Mouse (Mus musculus): ENCODE data around the gene Syn3. TPM values are rescaled to one million over a fixed set of nuclear protein-coding genes. Genes with fewer than 3 reads are reported as not detected.
"Not testable (repeated sequence)": the region's sequence is repeated elsewhere in the genome, so short reads cannot be mapped to it uniquely, and the experiment has no call there.

The Syn3 gene
- polyA plus RNA-seq, 1 experiment from 2014 or later, result 2.1 TPM

DNA sequence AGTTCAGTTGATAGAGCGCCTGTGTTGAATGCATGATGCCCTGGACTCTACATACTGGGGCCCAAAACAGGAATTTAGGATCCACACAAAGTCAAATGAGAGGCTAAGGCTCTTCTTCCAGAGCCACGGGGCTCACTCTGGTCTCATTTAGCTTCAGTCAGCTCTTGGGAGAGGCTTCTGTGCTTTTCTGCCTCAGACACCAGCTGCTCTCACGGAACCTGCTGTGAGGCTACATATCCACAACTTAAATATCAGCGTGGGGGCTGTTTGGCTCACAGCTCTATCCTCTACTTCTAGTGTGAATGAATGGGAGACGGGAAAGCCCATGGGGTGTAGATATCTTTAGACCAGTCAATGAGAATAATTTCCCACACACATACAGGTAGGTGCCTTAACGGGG is 109.9 kb downstream of the Syn3 start:
- DNase-seq (ENCODE audit: low read depth, low spot score) (no peak), ATAC-seq (no peak)
- in situ Hi-C loops (cut with MboI; ENCODE audit: low pct_unique_long_range_greater_than_20kb), result no loop called here
- H3K27me3 ChIP-seq, result no peaks in the 10 kb centered on the region
- TF ChIP-seq CTCF (IDR thresholded peaks at IDR 0.05), result no peak
- ChIA-PET CTCF (no interaction called here), POLR2A (no interaction called here)

DNA sequence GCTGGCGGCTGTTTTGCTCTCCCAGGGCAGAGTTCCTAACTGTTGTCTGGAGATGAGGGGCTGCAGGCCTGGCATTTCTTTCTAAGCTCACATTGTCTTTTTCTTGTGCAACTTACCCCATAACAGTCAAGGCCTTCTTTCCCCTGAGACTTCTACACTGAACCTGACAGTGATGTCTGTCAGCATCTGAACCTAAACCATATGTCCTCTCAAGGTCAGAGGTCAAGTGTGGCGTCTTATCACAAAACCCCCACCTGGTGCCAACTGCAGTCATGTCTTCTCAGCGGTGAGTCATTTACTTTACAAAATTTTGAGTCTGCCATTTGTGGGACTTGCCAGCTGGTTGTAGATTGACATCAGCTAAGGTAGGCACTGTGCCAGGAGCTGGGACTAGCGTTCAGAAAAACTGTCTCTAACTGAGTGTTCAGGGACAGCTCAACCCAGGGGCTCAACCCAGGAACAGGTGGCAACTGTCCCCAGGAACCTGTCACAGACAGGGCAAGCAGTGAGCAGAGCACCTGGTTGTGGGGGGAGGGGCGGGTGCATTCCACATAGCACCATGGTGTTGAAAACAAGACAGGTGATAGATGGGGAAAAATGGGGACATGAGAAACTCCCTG is 110.8 kb downstream of the Syn3 start:
- DNase-seq (ENCODE audit: low read depth, low spot score) (peak; percentile 6), ATAC-seq (no peak)
- POLR2A ChIA-PET, result no interaction called here
- TF ChIP-seq CTCF (IDR thresholded peaks at IDR 0.05), result no peak
- in situ Hi-C loops (cut with MboI; ENCODE audit: low pct_unique_long_range_greater_than_20kb), result no loop called here
- CTCF ChIA-PET, result interaction anchor here (1.0 kb wide), 1 partner anchor 18 kb away, joined by 3 read pairs; no protein-coding TSS in a partner anchor
- H3K27me3 ChIP-seq, result no peaks in the 10 kb centered on the region

DNA sequence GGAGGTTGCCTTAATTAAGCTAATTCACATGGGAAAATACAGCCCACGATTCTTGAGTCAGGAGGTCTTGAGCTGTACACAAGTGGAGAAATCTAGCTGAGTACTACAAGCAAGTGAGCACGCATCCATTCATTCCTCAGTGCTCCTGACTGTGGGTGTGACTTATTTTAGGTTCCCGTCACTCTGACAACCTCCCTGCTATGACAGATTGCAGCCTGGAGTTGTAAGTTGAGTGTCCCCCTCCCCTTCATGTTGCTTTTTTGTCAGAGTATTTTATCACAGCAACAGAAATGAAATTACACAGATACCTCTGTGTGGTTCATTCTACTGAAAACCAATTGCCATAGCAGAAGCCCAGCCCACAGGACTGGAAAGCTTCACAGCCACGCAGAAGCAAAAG is 112.5 kb downstream of the Syn3 start:
- no peaks in the 10 kb centered on the region for H3K27me3 ChIP-seq
- ChIA-PET CTCF (interaction anchor here (1.1 kb wide), 1 partner anchor 21 kb away, joined by 4 read pairs; no protein-coding TSS in a partner anchor), POLR2A (no interaction called here)
- ATAC-seq (no peak), DNase-seq (ENCODE audit: low read depth, low spot score) (no peak)
- in situ Hi-C loops (cut with MboI; ENCODE audit: low pct_unique_long_range_greater_than_20kb), result no loop called here
- TF ChIP-seq CTCF (IDR thresholded peaks at IDR 0.05), result no peak

DNA sequence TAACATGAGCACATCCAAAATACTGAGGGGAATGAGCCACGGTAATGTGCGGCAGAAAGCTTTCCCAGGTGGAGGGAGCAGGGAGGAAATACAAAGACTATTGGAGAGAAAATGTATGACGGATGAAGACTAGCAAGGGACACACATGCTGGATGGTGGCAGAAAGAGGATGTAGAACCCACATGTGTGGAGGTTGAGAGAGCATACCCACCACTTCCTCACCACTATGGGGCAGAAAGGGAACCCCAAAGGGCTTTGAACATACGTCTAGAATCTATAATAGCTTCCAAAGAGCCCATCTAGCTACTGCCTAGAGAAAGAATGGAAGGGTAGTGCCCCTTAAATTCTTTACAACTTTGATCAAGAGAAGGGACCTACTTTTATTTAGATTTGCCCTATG is 113.0 kb downstream of the Syn3 start:
- in situ Hi-C loops (cut with MboI; ENCODE audit: low pct_unique_long_range_greater_than_20kb), result no loop called here

DNA sequence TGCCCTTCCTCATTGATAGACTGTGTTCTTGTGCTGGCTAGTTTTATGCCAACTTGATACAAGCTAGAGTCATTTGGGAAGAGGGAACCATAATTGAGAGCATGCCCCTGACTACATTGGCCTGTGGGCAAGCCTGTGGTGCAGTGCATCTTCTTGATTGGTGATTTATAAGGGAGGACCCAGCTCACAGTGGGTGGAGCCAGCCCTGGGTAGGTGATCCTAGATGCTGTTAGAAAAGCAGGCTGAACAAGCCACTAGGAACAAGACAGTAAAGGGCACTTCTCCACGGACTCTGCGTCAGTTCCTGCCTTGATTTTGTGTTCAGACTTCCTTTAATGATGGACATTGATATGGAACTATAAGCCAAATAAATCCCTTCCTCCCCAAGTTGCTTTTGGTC is 114.0 kb downstream of the Syn3 start:
- ATAC-seq (no peak), DNase-seq (ENCODE audit: low read depth, low spot score) (no peak)
- ChIA-PET POLR2A (interaction anchor here (0.6 kb wide), 1 partner anchor 82 kb away, joined by 3 read pairs; no protein-coding TSS in a partner anchor), CTCF (no interaction called here)
- TF ChIP-seq CTCF (IDR thresholded peaks at IDR 0.05), result no peak
- in situ Hi-C loops (cut with MboI; ENCODE audit: low pct_unique_long_range_greater_than_20kb), result no loop called here
- H3K27me3 ChIP-seq, result no peaks in the 10 kb centered on the region

More for the DNA sequence above, 113.0 kb downstream of the Syn3 start:
- ChIA-PET CTCF (interaction anchor here (1.1 kb wide), 1 partner anchor 20 kb away, joined by 4 read pairs; no protein-coding TSS in a partner anchor), POLR2A (interaction anchor here (0.9 kb wide), 1 partner anchor 9 kb away, joined by 3 read pairs; no protein-coding TSS in a partner anchor)
- no peaks in the 10 kb centered on the region for H3K27me3 ChIP-seq
- ATAC-seq, result no peak
- TF ChIP-seq CTCF (IDR thresholded peaks at IDR 0.05), result no peak
- no peak for DNase-seq (ENCODE audit: low read depth, low spot score)

DNA sequence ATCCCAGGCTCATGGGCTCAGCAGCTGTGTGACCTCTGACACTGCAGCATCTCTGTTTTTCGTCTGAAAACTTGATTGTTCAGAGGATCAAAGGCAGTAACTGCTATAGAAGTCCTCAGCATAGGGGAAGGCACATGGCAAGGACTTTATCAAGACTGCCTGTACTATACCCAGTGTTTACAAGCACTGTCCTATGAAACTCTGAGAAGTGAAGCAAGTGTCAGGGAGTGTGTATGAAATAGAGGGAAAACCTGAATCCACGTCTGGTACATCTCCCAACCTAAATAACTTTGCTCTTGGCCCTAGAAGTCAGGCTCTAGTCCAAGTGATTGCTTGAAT is 116.8 kb downstream of the Syn3 start:
- ATAC-seq (no peak), DNase-seq (ENCODE audit: low read depth, low spot score) (no peak)
- ChIA-PET POLR2A (interaction anchor here (0.6 kb wide), 1 partner anchor 18 kb away, joined by 3 read pairs; no protein-coding TSS in a partner anchor), CTCF (no interaction called here)
- no peak for TF ChIP-seq CTCF (IDR thresholded peaks at IDR 0.05)
- no peaks in the 10 kb centered on the region for H3K27me3 ChIP-seq
- in situ Hi-C loops (cut with MboI; ENCODE audit: low pct_unique_long_range_greater_than_20kb), result no loop called here

DNA sequence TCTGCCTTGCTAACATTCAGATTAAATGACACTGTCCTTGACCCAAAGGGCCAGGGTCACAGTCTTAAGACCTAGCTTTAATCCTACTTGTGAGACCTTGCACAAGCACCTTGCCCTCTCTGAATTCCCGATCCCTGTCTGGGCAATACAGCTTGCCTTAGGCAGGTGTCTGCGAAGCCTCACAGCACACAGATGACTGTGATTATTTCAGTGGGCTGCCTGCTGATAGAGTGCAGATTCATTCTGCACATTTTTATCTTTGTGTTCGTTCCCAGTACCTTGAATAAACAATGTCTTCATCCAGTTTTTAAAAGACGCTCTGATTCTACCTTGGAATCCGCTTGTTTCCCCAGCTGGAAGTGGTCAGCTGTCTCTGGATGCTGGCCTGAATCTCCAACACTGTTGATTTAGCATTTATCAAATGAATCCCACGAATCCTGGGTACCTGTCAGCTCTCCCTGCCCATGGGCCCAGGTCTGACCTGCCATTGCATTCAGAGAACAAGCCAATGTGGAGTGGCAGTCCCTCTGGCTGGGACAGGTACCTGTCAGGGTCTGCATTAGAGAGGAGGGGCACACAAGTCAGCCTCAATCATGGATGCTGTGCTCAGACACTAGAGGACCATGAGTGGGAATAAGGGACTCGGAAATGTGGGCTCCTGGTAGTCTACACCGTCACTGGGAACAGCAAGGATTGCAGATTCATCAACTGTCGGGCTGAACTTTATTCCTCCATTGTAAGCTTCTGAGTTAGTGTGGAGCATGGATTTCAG is 117.4 kb downstream of the Syn3 start:
- DNase-seq (ENCODE audit: low read depth, low spot score) (no peak), ATAC-seq (no peak)
- POLR2A ChIA-PET, result interaction anchor here (0.5 kb wide), 1 partner anchor 62 kb away, joined by 5 read pairs; no protein-coding TSS in a partner anchor
- no peak for TF ChIP-seq CTCF (IDR thresholded peaks at IDR 0.05)
- no peaks in the 10 kb centered on the region for H3K27me3 ChIP-seq
- CTCF ChIA-PET, result interaction anchor here (1.2 kb wide), 1 partner anchor 57 kb away, joined by 3 read pairs; no protein-coding TSS in a partner anchor
- in situ Hi-C loops (cut with MboI; ENCODE audit: low pct_unique_long_range_greater_than_20kb), result no loop called here

DNA sequence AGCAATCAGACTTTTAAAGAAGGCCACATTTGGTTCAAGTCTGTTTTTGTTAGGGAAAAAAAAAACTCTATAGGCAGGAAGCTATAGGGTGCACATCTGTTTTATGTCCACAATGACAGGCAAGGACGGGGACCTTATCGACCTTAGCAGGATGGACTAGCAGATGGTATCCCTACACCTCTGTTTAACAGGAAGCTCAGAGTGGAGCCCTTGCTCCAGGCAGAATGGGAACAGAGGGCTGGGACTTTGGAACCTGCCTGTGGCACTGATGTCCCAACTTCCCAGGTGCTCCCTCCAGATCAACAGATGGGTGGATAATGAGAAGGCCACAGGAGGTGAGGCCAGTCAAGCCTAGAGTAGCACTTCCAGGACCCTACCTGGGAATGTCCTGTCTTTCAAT is 118.1 kb downstream of the Syn3 start:
- CTCF ChIA-PET, result interaction anchor here (1.2 to 2.0 kb wide), 2 partner anchors 19 to 57 kb away, joined by 3 to 7 read pairs; no protein-coding TSS in a partner anchor
- POLR2A ChIA-PET, result interaction anchor here (0.5 kb wide), 1 partner anchor 63 kb away, joined by 5 read pairs; no protein-coding TSS in a partner anchor
- in situ Hi-C loops (cut with MboI; ENCODE audit: low pct_unique_long_range_greater_than_20kb), result no loop called here
- no peaks in the 10 kb centered on the region for H3K27me3 ChIP-seq
- no peak for TF ChIP-seq CTCF (IDR thresholded peaks at IDR 0.05)
- DNase-seq (ENCODE audit: low read depth, low spot score), result no peak
- ATAC-seq, result no peak

DNA sequence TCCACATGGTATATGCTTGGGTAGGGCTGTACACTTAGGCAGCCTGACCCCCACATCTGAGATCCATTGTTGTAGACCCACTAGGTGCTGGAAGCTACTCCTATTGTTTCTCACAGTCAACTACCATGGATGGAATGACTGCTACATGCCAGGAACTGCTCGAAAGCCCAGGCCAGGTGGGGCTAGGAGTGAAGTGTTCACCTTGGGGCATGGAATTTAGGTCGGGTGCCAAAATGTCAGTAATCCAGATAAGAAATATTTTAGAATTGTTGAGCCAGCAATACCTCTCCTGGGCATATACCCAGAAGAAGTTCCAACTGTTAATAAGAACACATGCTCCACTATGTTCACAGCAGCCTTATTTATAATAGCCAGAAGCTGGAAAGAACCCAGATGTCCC is 119.9 kb downstream of the Syn3 start:
- H3K27me3 ChIP-seq; in situ Hi-C loops (cut with MboI; ENCODE audit: low pct_unique_long_range_greater_than_20kb); POLR2A ChIA-PET; DNase-seq (ENCODE audit: low read depth, low spot score); ATAC-seq: not testable (repeated sequence)
- CTCF ChIA-PET, result interaction anchor here (1.2 to 2.0 kb wide), 4 partner anchors 10 to 22 kb away, joined by 3 to 7 read pairs (median 3); no protein-coding TSS in a partner anchor

DNA sequence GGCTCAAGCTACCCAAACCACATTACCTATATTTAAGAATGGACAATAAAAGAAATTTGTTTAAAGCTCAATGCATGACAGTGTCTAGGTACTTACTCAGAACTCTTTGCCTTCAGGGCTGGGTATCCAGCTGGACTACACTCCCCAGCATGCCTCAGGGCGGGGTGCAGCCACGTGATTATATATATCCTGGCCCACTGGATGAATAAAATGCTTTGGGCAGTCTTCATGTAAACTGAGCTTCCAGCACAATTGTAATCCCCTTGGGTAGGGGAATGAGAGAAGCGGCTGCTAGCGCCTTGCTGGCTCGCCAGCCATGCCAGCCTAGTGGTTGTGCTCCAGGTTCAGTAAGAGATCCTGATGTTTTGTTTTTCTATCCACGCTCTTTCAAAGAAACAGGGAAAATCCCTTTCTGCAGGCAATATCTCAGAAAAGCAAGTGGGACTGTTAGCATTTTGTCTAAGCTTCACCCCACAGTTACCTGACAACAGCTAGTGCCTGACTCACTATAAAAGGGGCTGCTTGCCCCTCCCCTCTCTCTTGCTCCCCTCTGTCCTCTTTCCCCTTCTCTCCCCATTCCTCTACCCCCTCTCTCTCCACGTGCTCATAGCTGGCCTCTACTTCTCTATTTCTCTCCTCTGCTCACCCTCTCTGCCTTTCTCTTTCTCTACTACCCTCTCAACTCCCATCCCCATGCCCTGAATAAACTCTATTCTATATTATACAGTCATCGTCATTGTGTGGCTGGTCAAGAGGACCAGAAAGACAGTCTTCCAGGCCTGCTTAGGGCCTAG is 122.1 kb downstream of the Syn3 start:
- in situ Hi-C loops (cut with MboI; ENCODE audit: low pct_unique_long_range_greater_than_20kb), result no loop called here
- ATAC-seq, result no peak
- H3K27me3 ChIP-seq, result no peaks in the 10 kb centered on the region
- DNase-seq (ENCODE audit: low read depth, low spot score), result no peak
- POLR2A ChIA-PET, result interaction anchor here (0.8 kb wide), 1 partner anchor 9 kb away, joined by 3 read pairs; no protein-coding TSS in a partner anchor
- CTCF ChIA-PET, result interaction anchor here (0.7 kb wide), 1 partner anchor 11 kb away, joined by 3 read pairs; no protein-coding TSS in a partner anchor
- no peak for TF ChIP-seq CTCF (IDR thresholded peaks at IDR 0.05)
